Mouse (Mus musculus): ENCODE results near the gene Spata22. TPM values are rescaled to one million over a fixed set of nuclear protein-coding genes. Genes with fewer than 3 reads are reported as not detected.
"Not testable (repeated sequence)": the region's sequence is repeated elsewhere in the genome, so short reads cannot be mapped to it uniquely, and the experiment has no call there.

The Spata22 gene
- total and polyA plus RNA-seq, 2 experiments from 2014 or later: not detected

- H3K27ac ChIP-seq (ENCODE audit: low read depth): no peak overlapping the region
- H3K36me3 ChIP-seq (replicated peaks; ENCODE audit: control insufficient read depth, insufficient read depth, low read length): no peaks in the 10 kb centered on the region
- no peaks in the 10 kb centered on the region for H3K9me3 ChIP-seq (replicated peaks; ENCODE audit: control insufficient read depth, low read length)
- H3K9ac ChIP-seq (replicated peaks; ENCODE audit: low read depth, low read length): no peak overlapping the region
- WGBS: 61% methylated on average over 1 of the region's 1 CpGs
- no peak for DNase-seq (ENCODE audit: low spot score)
- ATAC-seq (ENCODE audit: insufficient read depth, low read depth): no peak
- H3K27me3 ChIP-seq (ENCODE audit: control insufficient read depth, insufficient read depth, low read length): no peaks in the 10 kb centered on the region
- no peak for TF ChIP-seq CTCF (IDR thresholded peaks at IDR 0.05; ENCODE audit: low read depth)
- no peaks in the 10 kb centered on the region for H3K4me1 ChIP-seq (ENCODE audit: control insufficient read depth, insufficient read depth)
- H3K4me2 ChIP-seq (ENCODE audit: low read depth, low read length): no peak overlapping the region
- H3K4me3 ChIP-seq (ENCODE audit: low read depth, low read length): no peak overlapping the region
These were observed 39.9 kb upstream of the Spata22 start for GRCm38 (mm10) chr11:73289621-73290020.

DNA sequence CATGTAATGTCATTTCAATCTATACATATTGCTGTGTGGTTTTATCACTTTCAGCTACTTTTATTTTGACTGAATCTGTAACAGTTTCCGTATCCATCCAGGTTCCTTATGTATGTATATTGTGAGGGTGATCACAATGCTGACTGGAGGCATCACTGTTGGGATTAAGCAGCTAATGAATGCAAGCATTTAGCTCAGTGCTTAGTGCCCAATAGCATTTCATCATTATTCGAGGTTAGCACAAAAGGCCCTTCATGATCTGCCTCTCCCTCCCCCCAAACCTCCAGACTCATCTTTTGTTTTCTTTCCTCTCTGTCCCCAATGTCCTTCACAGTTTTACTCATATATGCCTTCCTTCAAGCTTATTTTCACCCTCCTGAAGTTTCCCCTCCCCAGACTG lies 26.4 kb upstream of the Spata22 start:
- TF ChIP-seq CTCF (IDR thresholded peaks at IDR 0.05; ENCODE audit: low read depth) (no peak), EP300 (IDR thresholded peaks at IDR 0.05; ENCODE audit: low read depth) (no peak)
- no peak overlapping the region for H3K4me2 ChIP-seq (ENCODE audit: low read depth, low read length)
- no peak overlapping the region for H3K4me3 ChIP-seq (ENCODE audit: low read depth, low read length)
- WGBS: 57% methylated on average over 2 of the region's 2 CpGs
- ATAC-seq (ENCODE audit: insufficient read depth, low read depth): no peak
- no peak overlapping the region for H3K9ac ChIP-seq (replicated peaks; ENCODE audit: low read depth, low read length)
- no peaks in the 10 kb centered on the region for H3K4me1 ChIP-seq (ENCODE audit: control insufficient read depth, insufficient read depth)
- no peak overlapping the region for H3K27ac ChIP-seq (ENCODE audit: low read depth)
- DNase-seq (ENCODE audit: low spot score): no peak
- no peaks in the 10 kb centered on the region for H3K36me3 ChIP-seq (replicated peaks; ENCODE audit: control insufficient read depth, insufficient read depth, low read length)
- H3K27me3 ChIP-seq (ENCODE audit: control insufficient read depth, insufficient read depth, low read length): no peaks in the 10 kb centered on the region
- H3K9me3 ChIP-seq (replicated peaks; ENCODE audit: control insufficient read depth, low read length): no peaks in the 10 kb centered on the region

- Histone ChIP-seq H3K27ac (ENCODE audit: low read depth) (no peak overlapping the region), H3K36me3 (replicated peaks; ENCODE audit: control insufficient read depth, insufficient read depth, low read length) (no peaks in the 10 kb centered on the region), H3K4me2 (ENCODE audit: low read depth, low read length) (no peak overlapping the region), H3K4me1 (ENCODE audit: control insufficient read depth, insufficient read depth) (no peaks in the 10 kb centered on the region), H3K9me3 (replicated peaks; ENCODE audit: control insufficient read depth, low read length) (no peaks in the 10 kb centered on the region), H3K27me3 (ENCODE audit: control insufficient read depth, insufficient read depth, low read length) (no peaks in the 10 kb centered on the region), H3K9ac (replicated peaks; ENCODE audit: low read depth, low read length) (no peak overlapping the region), H3K4me3 (ENCODE audit: low read depth, low read length) (no peak overlapping the region)
- ATAC-seq (ENCODE audit: insufficient read depth, low read depth): no peak
- 37% methylated on average over 3 of the region's 3 CpGs for WGBS
- no peak for DNase-seq (ENCODE audit: low spot score)
- no peak for TF ChIP-seq EP300 (IDR thresholded peaks at IDR 0.05; ENCODE audit: low read depth)
- no peak for TF ChIP-seq CTCF (IDR thresholded peaks at IDR 0.05; ENCODE audit: low read depth)
These were observed 13.6 kb upstream of the Spata22 start for GRCm38 (mm10) chr11:73315961-73316360.

DNA sequence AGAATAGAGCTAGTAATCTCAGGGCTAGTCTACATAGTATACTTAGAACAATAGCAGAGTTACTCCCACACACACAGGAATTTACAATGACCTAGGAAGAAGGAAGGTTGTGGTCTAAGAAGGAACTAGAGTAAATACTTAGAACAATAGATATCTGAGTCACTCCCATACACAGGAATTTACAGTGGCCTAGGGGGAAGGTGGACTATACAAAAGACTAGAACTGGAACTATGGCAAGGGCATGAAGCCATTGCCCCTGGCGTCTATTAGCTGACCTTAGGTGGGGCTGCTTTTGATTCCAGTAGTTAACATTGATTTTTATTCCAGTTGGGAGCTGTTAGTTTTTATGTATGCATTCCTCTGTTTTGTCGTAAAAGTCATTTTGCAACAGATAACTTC lies 11.0 kb upstream of the Spata22 start:
- 59% methylated on average over 2 of the region's 2 CpGs for WGBS

DNA sequence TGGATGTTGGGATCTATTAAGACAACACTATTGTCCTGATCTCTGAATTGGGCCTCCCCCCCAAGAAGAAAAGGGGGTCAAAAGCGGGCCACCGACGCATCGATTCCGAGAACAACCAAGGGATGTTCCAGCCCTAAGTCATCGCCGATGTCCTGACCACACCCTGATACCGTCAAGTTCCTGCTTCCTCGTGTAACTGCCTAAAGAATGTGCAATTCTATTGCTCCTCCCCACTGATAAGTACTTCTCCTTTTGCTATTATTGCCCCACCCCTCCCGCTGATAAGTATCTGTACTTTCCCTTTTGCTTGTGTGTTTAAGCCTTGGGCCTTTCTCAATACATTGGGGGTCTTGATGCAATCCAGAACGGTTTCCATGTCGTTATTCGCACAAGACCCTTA lies 8.5 kb upstream of the Spata22 start:
- WGBS: 81% methylated on average over 13 of the region's 13 CpGs
- ATAC-seq (ENCODE audit: insufficient read depth, low read depth); DNase-seq (ENCODE audit: low spot score); H3K27ac ChIP-seq (ENCODE audit: low read depth); H3K9ac ChIP-seq (replicated peaks; ENCODE audit: low read depth, low read length); H3K36me3 ChIP-seq (replicated peaks; ENCODE audit: control insufficient read depth, insufficient read depth, low read length); H3K4me3 ChIP-seq (ENCODE audit: low read depth, low read length); H3K4me2 ChIP-seq (ENCODE audit: low read depth, low read length); H3K27me3 ChIP-seq (ENCODE audit: control insufficient read depth, insufficient read depth, low read length); H3K4me1 ChIP-seq (ENCODE audit: control insufficient read depth, insufficient read depth); H3K9me3 ChIP-seq (replicated peaks; ENCODE audit: control insufficient read depth, low read length): not testable (repeated sequence)

More for the DNA sequence above, 11.0 kb upstream of the Spata22 start:
- H3K4me1 ChIP-seq (ENCODE audit: control insufficient read depth, insufficient read depth); H3K4me3 ChIP-seq (ENCODE audit: low read depth, low read length); H3K9ac ChIP-seq (replicated peaks; ENCODE audit: low read depth, low read length); H3K4me2 ChIP-seq (ENCODE audit: low read depth, low read length); H3K27me3 ChIP-seq (ENCODE audit: control insufficient read depth, insufficient read depth, low read length); DNase-seq (ENCODE audit: low spot score); H3K36me3 ChIP-seq (replicated peaks; ENCODE audit: control insufficient read depth, insufficient read depth, low read length); ATAC-seq (ENCODE audit: insufficient read depth, low read depth); H3K27ac ChIP-seq (ENCODE audit: low read depth); H3K9me3 ChIP-seq (replicated peaks; ENCODE audit: control insufficient read depth, low read length): not testable (repeated sequence)

GRCm38 (mm10) chr11:73323906-73324830 lies 5.4 kb upstream of the Spata22 start:
- Histone ChIP-seq H3K4me1 (ENCODE audit: control insufficient read depth, insufficient read depth) (no peaks in the 10 kb centered on the region), H3K4me3 (ENCODE audit: low read depth, low read length) (no peak overlapping the region), H3K36me3 (replicated peaks; ENCODE audit: control insufficient read depth, insufficient read depth, low read length) (no peaks in the 10 kb centered on the region), H3K9me3 (replicated peaks; ENCODE audit: control insufficient read depth, low read length) (no peaks in the 10 kb centered on the region), H3K4me2 (ENCODE audit: low read depth, low read length) (no peak overlapping the region), H3K27me3 (ENCODE audit: control insufficient read depth, insufficient read depth, low read length) (no peaks in the 10 kb centered on the region), H3K27ac (ENCODE audit: low read depth) (no peak overlapping the region), H3K9ac (replicated peaks; ENCODE audit: low read depth, low read length) (no peak overlapping the region)
- 64% methylated on average over 9 of the region's 9 CpGs for WGBS
- TF ChIP-seq EP300 (IDR thresholded peaks at IDR 0.05; ENCODE audit: low read depth): no peak
- TF ChIP-seq CTCF (IDR thresholded peaks at IDR 0.05; ENCODE audit: low read depth): no peak
- ATAC-seq (ENCODE audit: insufficient read depth, low read depth) (no peak), DNase-seq (ENCODE audit: low spot score) (no peak)

All from heart, postnatal 0 days (tissue).